Mouse (Mus musculus) small intestine, adult 2 months (tissue): ENCODE results near the gene Emp2. TPM values are rescaled to one million over a fixed set of nuclear protein-coding genes. Genes with fewer than 3 reads are reported as not detected.
"Not testable (repeated sequence)": the region's sequence is repeated elsewhere in the genome, so short reads cannot be mapped to it uniquely, and the experiment has no call there.

ENCODE experiments used
- H3K27ac ChIP-seq: fragments of 200-500 bp; 2 replicates; pipeline ENCODE4 v1.5.1; 2012; ENCODE audit warnings: low read depth, low read length, control low read depth, inconsistent platforms; ENCODE audit not compliant: insufficient read depth
- H3K27me3 ChIP-seq: fragments of 200-500 bp; 2 replicates; pipeline ENCODE4 v1.6.1; 2012; ENCODE audit warnings: mild to moderate bottlenecking, moderate library complexity, low read length, inconsistent platforms; ENCODE audit not compliant: control insufficient read depth, insufficient read depth
- H3K36me3 ChIP-seq: fragments of 200-500 bp; 2 replicates; pipeline ENCODE4 v1.6.1; 2012; ENCODE audit warnings: mild to moderate bottlenecking, low read length, control low read depth, inconsistent platforms; ENCODE audit not compliant: control insufficient read depth, insufficient read depth
- H3K4me1 ChIP-seq: fragments of 200-500 bp; 2 replicates; pipeline ENCODE4 v1.6.1; 2012; ENCODE audit warnings: low read length, inconsistent platforms, mixed read lengths; ENCODE audit not compliant: control insufficient read depth, insufficient read depth, insufficient read length
- H3K4me3 ChIP-seq: fragments of 200-500 bp; 2 replicates; pipeline ENCODE4 v1.5.1; 2012; ENCODE audit warnings: low read depth, mild to moderate bottlenecking, control low read depth, inconsistent platforms, low read length, moderate library complexity
- CTCF ChIP-seq: fragments of 200-500 bp; IDR thresholded peaks from 2 replicates; pipeline ENCODE4 v1.5.1; 2012; ENCODE audit warnings: low read depth, mild to moderate bottlenecking, control low read depth, inconsistent platforms, low read length, moderate library complexity, mixed read lengths; ENCODE audit not compliant: insufficient replicate concordance, insufficient read length; ENCODE audit errors: extremely low read depth
- POLR2A ChIP-seq: fragments of 200-500 bp; IDR thresholded peaks from 2 replicates; pipeline ENCODE4 v1.6.1; 2012; ENCODE audit warnings: low read depth, mild to moderate bottlenecking, control low read depth, inconsistent platforms, low read length, moderate library complexity
- WGBS: fragments of 180-500 bp; shearing (Covaris S2); methylation state at CpG from one replicate; pipeline ENCODE4 v1.1.7; 2018; 5-methylcytosine and 5-hydroxymethylcytosine counted together
- polyA plus RNA-seq: library from polyadenylated mRNA; depleted of rRNA; stranded (reverse); fragments of >200 nt; gene quantifications from 2 replicates; pipeline ENCODE4 v1.2.3, GENCODE M21; 2012

The Emp2 gene
- polyA plus RNA-seq, 1 experiment = 5.5 TPM

DNA sequence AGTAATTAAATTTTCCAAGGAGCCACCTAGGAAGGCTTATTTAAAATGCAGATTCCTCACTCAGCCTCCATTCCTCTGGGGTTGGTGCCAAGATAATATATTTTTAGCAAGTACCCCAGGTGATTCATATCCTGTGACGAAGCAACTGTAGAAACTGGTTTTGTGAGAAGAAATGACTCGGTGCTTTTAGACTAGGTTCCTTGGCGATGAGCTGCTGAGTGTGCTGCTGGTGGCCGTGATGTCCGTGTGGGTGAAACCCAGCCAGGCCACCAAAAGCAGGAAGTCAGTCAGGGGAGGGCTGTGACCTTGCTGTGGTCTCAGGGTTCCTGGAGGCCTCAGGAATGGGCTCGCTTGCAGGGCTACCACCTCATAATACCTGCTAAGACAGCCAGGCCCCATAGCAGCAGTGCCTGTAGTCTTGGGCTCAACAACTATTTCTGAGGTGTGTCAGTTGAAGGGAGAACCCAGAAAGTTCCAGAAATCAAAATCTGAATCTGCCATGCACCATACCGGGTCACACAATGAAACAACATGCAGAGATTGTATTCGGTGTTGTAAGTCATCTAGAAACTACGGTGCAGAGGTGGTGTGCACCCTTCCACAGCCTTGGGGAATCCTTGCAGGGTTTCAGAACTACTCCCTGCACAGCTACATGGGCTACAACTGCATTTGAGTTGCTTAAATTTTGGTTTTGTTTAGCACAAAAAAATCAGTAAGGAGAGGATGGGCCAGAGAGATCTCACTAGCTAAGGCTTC is 27.1 kb downstream of the Emp2 start:
- 66% methylated on average over 9 of the region's 9 CpGs for WGBS
- no peaks in the 10 kb centered on the region for H3K27me3 ChIP-seq
- H3K27ac ChIP-seq = no peak overlapping the region
- H3K36me3 ChIP-seq = no peaks in the 10 kb centered on the region
- no peak overlapping the region for H3K4me3 ChIP-seq
- peaks cover 3% of the 10 kb centered on the region; the same call in 1 of the 2 replicates for H3K4me1 ChIP-seq
- TF ChIP-seq POLR2A (no peak), CTCF (no peak)

- Histone ChIP-seq H3K27me3 (no peaks in the 10 kb centered on the region), H3K4me1 (peaks cover 5% of the 10 kb centered on the region; the same call in 1 of the 2 replicates), H3K36me3 (no peaks in the 10 kb centered on the region), H3K27ac (no peak overlapping the region), H3K4me3 (no peak overlapping the region)
- TF ChIP-seq CTCF (no peak), POLR2A (no peak)
- 83% methylated on average over 3 of the region's 3 CpGs for WGBS
Observed at GRCm38 (mm10) chr16:10281890-10282289, 31.9 kb downstream of the Emp2 start.

DNA sequence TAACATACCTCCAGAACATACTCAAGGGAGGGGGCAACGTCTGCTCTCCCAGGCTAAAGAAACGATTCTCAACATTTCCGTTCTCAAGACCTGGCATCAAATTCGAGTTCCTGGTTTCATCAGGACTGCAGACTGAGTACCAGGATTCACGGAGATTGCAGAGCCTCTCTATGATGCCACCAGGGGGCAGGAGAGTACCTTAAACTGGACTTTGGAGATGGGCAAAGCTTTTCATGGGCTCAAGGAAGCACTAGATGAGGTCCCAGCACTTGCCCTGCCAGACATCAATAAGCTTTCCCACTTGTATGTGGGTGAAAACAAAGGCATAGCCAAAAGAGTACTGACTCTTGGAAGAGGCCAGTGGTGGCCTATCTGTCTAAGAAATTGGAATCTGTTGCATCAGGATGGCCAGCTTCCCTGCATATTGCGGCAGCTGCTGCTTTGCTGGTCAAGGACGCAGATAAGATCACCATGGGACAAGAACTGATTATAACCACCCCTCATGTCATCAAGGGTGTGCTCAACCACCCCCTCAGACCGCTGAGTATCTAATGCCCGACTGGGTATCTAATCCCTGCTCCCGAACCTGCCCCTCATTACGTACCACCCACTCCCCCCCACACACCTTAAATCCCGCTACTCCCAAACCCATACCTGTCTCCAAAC is 33.3 kb downstream of the Emp2 start:
- no peaks in the 10 kb centered on the region for H3K36me3 ChIP-seq
- H3K4me1 ChIP-seq = peaks cover 2% of the 10 kb centered on the region; the same call in 1 of the 2 replicates
- H3K27ac ChIP-seq = no peak overlapping the region
- H3K27me3 ChIP-seq = no peaks in the 10 kb centered on the region
- TF ChIP-seq POLR2A (no peak), CTCF (peak; percentile 82; the same call in 1 of the 2 replicates)
- 41% methylated on average over 12 of the region's 12 CpGs for WGBS
- no peak overlapping the region for H3K4me3 ChIP-seq

- H3K4me3 ChIP-seq = not testable (repeated sequence)
Observed at GRCm38 (mm10) chr16:10276778-10277177, 37.0 kb downstream of the Emp2 start.

GRCm38 (mm10) chr16:10274465-10274864 is 39.3 kb downstream of the Emp2 start:
- Histone ChIP-seq H3K4me1 (peaks cover 4% of the 10 kb centered on the region; the same call in 1 of the 2 replicates), H3K36me3 (no peaks in the 10 kb centered on the region), H3K27me3 (no peaks in the 10 kb centered on the region), H3K4me3 (no peak overlapping the region), H3K27ac (no peak overlapping the region)
- WGBS = 54% methylated on average over 4 of the region's 4 CpGs
- TF ChIP-seq CTCF (peak; percentile 61; the same call in 1 of the 2 replicates), POLR2A (no peak)

More at GRCm38 (mm10) chr16:10276778-10277177, 37.0 kb downstream of the Emp2 start:
- H3K4me1 ChIP-seq, H3K27me3 ChIP-seq, H3K36me3 ChIP-seq: not testable (repeated sequence)
- H3K27ac ChIP-seq = peak overlapping the region; percentile 35; the same call in 1 of the 2 replicates
- 28% methylated on average over 5 of the region's 5 CpGs for WGBS

GRCm38 (mm10) chr16:10272256-10272655 is 41.5 kb downstream of the Emp2 start:
- TF ChIP-seq POLR2A (no peak), CTCF (0 out of 2 replicates have a peak, but pooled peaks have one; percentile 14)
- WGBS = 10% methylated on average over 3 of the region's 3 CpGs
- no peak overlapping the region for H3K4me3 ChIP-seq
- no peaks in the 10 kb centered on the region for H3K27me3 ChIP-seq
- no peak overlapping the region for H3K27ac ChIP-seq
- H3K4me1 ChIP-seq = peaks cover 2% of the 10 kb centered on the region; the same call in 1 of the 2 replicates
- no peaks in the 10 kb centered on the region for H3K36me3 ChIP-seq

- whole genome bisulfite sequencing = 53% methylated on average over 1 of the region's 1 CpGs
- no peaks in the 10 kb centered on the region for H3K4me1 ChIP-seq
- no peak for TF ChIP-seq CTCF
Observed at GRCm38 (mm10) chr16:10253993-10254392, 59.8 kb downstream of the Emp2 start.

More at GRCm38 (mm10) chr16:10253993-10254392, 59.8 kb downstream of the Emp2 start:
- Histone ChIP-seq H3K36me3 (no peaks in the 10 kb centered on the region), H3K27me3 (no peaks in the 10 kb centered on the region), H3K4me3 (no peak overlapping the region), H3K27ac (no peak overlapping the region)
